Mouse (Mus musculus) telencephalon, adult 2 months (tissue): ENCODE data around the gene G6pc3.
"Not testable (repeated sequence)": the region's sequence is repeated elsewhere in the genome, so short reads cannot be mapped to it uniquely, and the experiment has no call there.

Experiments used
- DNase-seq: peaks from one replicate; pipeline ENCODE4 v3.0.0-alpha.2; 2011; ENCODE audit warnings: low read depth, low spot score

Gene G6pc3

DNA sequence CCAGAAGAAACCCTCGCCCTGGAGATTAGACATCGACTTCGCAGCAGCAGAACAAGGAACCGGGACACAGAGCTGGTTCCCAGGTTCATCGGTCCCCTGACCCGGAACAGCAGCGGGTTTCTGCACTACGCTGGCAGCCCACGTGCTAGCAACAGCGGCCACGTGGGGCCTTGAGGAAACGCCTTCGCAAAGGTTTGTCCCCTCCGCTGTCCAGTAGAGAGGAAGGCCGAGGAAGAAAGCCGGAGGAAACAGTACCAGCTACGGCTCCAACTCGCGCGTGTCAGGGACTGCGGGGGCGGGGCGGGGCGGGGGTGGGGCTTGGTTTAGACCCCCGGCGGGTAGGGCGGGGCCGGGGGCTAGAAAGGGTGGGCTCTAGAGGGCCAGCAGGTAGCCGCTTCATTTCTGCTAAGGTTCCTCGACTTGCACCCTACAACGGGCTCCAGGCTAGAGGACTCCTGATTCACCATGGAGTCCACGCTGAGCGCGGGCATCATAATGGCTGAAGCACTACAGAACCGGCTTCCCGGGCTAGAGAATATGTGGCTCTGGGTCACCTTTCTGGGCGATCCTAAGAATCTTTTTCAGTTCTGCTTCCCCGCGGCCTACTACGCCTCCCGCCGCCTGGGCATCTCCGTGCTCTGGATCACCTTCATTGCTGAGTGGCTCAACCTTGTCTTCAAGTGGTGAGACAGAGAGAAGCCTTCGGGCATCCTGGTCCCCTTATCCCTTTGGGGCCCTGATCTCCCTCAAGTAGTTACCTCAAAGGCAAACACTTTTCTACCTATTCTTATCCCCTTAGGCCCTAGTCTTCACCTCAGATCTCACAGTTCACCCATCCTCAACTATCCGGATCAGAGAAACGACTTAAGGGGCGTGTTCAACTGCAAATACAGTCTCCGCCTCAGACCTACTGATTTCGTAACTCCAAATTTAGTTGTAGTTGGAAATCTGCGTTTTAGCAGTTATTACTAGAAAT lies at the start of gene G6pc3:
G6pc3 (plus strand) TSS at position 160 of the 976 bp plus-strand sequence.
- DNase-seq, result peak; percentile 92

GRCm38 (mm10) chr11:102140508-102140907 lies 48.9 kb upstream of the G6pc3 start:
- no peak for DNase-seq

DNA sequence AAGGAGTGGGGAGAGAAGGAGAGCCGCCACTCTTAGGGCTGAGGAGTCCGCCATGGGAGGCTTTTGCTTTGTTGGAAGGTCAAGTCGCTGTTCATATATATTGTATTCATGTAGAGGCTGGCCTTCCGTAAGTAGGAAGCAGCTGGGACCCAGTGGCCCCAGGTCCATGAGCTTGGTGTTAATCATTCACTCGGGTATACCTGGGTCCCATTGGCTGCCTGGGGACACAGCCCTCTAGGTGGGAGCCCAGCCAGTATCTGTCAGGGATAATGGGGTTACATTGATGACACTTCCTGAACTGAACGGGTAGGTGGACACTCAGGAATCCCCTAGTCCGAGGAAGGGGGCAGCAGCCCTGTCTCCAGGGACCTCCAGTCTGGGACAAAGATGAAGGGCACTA lies 47.1 kb upstream of the G6pc3 start:
- DNase-seq, result no peak

GRCm38 (mm10) chr11:102144957-102145470 lies 44.4 kb upstream of the G6pc3 start:
- no peak for DNase-seq

DNA sequence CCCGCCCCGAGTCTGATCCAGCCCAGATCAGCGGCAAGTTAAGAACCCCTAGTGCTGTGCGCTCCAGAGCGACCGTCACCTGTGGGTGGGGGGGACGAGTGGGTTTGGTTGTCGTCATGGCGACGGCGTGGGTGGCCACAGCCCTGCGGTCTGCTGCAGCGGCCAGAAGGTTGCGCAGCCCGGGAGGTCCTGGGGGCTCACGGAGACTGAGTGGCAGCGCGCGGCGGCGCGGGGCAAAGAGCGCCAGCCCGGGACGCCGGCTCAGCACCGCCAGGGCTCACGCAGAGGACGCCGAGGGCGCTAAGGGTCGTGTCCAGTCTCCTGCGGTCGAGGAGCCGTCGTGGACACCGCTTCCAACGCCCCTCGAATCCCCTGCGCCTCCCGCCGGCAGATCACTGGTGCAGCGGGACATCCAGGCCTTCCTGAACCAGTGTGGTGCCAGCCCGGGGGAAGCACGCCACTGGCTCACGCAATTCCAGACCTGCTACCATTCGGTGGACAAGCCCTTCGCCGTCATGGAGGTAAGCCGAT lies 43.9 kb upstream of the G6pc3 start, which contains the start of gene Nags:
Nags (plus strand) TSS at position 43 of the 531 bp plus-strand sequence.
- DNase-seq, result no peak

GRCm38 (mm10) chr11:102146005-102146404 lies 43.4 kb upstream of the G6pc3 start:
- no peak for DNase-seq

- no peak for DNase-seq
These were observed 42.9 kb upstream of the G6pc3 start for GRCm38 (mm10) chr11:102146531-102146930.

DNA sequence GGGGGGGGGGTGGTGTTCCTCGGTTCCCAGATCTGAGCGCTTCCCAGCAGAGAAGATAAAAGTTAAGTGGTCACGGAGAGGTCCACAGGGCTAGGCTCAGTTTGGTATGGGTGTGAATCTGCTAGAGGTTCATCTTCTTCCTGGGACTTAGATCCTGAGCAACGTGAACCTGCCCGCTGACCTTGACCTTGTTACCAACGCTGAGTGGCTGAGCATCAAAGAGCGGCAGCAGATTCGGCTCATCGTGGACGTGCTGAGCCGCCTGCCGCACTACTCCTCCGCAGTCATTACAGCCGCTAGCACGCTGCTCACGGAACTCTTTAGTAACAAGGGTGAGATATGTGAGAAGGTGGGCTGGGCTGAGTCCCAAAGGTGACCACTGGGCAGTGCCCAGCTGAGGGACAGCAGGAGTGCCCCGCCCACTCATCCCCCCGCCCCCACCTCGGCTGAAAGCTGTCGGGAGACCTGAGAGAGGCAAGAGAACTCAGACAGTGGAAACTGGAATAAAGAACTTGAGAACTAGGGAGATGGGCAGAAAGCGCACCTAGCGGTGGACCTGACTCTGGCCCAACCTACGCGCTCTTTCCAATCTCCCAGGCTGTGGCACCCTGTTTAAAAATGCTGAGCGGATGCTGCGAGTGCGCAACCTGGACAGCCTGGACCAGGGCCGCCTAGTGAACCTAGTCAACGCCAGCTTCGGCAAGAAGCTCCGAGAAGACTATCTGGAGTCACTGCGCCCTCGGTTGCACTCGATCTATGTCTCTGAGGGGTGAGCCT lies 42.0 kb upstream of the G6pc3 start:
- no peak for DNase-seq

DNA sequence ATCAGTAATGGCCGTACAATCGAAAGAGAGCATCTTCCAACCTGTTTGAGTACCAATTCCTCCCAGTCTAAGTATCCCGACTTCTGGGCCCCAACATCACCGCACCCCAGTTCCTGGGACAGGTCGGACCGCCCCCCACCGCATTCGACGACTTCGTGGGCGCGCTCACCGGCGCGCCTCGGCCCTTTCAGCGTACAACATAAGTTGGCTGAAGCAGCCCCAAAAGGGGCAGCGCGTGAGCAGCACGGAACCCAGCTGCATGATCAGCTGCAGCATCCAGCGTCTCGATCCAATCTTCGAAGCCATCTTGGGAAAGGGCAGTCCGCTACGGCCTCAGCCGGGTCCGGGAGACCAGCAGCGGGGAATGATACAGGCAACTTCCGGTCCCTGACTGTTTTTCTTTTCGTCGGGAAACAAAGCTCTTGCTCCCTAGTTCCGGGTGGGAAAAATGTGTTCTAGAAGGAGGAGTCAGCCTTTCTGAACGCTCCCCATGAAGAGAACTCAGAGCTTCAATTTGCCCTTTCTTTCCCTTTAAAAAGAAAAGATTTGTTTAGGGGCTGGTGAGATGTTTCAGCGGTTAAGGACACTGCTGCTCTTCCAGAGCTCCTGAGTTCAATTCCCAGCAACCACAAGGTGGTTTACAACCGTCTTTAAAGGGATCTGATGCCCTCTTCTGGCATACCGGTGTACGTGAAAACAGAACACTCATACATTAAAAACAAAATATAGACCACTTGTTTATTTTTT lies 33.2 kb upstream of the G6pc3 start, which contains the start of gene Tmem101:
Tmem101 (minus strand) TSS at position 366 of the 747 bp plus-strand sequence.
- DNase-seq, result peak; percentile 95

- no peak for DNase-seq
These were observed 32.7 kb upstream of the G6pc3 start for GRCm38 (mm10) chr11:102156786-102157089.

GRCm38 (mm10) chr11:102158024-102158423 lies 31.4 kb upstream of the G6pc3 start:
- not testable (repeated sequence) for DNase-seq

DNA sequence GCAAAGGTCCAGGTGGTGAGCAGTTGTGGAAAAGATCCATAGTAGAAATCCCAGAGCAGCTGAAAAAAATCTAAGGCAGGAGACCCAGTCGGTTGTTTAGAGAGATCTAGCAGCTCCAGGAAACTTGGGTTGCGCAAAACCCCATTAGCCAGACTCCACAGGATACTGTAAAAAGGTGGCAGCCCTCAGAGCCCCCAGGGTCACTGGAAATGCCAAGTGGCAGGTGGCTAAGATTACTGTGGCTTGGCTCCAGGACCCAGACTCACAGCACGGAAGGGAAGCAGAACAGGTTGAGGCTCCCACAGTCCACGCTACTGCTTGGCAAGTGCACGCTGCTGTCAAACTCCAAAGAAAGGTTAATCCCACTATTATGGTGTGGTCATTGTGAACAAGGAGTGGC lies 29.6 kb upstream of the G6pc3 start:
- DNase-seq, result no peak

GRCm38 (mm10) chr11:102165971-102166722 lies 23.3 kb upstream of the G6pc3 start:
- DNase-seq, result peak; percentile 60

GRCm38 (mm10) chr11:102167539-102167938 lies 21.9 kb upstream of the G6pc3 start:
- DNase-seq, result no peak

GRCm38 (mm10) chr11:102168689-102169088 lies 20.7 kb upstream of the G6pc3 start:
- DNase-seq, result no peak

DNA sequence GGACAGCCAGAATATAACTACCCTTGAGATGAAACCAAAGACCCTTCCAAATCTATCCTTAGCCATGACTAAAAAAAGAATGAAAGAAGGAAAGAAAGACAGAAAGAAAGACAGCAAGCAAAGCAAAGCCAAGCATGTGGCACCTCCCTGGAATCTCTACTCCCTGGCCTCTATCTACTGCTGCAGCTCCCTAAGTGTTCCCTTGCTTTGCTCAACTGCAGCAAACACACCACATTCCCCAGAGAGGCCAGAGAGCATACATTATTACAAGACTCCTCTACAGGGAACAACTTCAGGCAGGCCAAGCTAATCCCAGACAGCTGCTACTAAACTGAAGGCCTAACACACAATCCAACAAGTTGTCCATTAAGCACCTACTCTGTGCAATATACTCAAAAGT lies 9.6 kb upstream of the G6pc3 start:
- DNase-seq, result no peak

- no peak for DNase-seq
These were observed 5.2 kb upstream of the G6pc3 start for GRCm38 (mm10) chr11:102184253-102184645.

DNA sequence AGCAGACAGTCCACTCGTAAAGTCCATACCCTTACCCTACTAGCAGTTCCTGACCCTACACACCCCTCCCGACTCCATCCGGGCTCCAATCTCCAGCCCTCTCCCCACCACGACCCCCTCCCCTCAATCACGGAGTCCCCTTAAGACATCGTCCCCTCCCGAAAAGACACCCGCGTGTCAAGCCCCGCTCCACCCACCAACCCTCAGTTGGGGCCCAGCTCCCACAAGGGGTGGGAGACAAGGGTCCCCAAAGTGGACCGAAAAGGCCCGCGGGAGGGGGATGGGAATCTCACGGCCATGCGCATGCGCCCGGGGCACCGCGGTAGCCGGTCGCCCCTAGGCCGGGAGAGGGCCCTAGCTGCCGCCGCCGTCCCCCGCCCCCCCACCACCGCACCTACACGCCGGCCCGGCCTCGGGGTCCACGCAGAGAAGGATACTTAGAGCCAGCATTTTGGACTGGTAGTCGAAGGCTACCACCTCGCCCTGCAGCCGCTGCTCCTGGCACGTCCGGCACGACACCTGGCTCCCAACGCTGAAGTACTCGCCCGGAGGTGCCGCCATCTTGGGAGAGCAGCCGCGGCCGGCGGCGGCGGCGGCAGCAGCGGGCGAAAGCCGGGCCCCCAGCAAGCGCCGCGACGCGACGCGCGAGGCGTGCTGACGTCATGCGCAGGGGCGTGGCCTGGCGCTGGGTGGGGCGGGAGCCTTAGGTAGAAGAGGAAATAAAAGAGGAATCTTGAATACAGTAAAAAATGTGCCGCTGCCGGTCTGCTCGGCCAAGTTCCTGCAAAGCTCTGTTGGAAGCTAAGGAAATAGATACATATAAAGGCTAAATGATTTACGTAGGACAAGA lies 4.5 kb upstream of the G6pc3 start, which contains the start of gene Lsm12:
Lsm12 (minus strand) TSS at position 651 of the 850 bp plus-strand sequence.
- DNase-seq, result peak; percentile 75

- DNase-seq, result no peak
These were observed 3.7 kb upstream of the G6pc3 start for GRCm38 (mm10) chr11:102185677-102186076.
